Mouse (Mus musculus) lung, postnatal 4 days (tissue): ENCODE data around the gene Mrpl20.

ENCODE experiments used
- DNase-seq, 2 experiments: peaks; one replicate each; pipeline ENCODE4 v3.0.0; 2021

The Mrpl20 gene

GRCm38 (mm10) chr4:155856881-155857280 lies 54.2 kb downstream of the Mrpl20 start:
- no peak for DNase-seq

DNA sequence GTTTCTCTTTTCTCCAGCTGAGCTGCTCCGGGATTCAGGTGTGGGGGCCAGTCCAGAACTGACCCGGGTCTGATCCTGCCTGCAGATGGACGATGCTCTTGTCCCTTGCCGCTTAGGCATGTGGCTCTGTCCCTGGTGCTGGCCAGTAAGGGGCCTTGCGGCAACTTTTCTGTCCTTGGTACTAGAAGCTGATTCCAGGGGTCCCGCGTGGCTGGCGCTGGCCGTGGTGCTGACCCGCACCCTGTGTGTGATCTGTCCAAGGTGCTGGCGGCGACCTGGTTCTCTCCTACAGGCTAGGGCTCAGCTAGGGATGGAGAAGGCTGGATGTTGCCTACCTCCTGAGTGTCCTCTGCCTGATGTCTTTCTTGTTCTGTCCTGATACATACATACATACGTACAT lies 56.6 kb downstream of the Mrpl20 start:
- DNase-seq: peak; percentile 76 to 77
